Mouse (Mus musculus) kidney, embryonic 14.5 days (tissue): ENCODE measurements around the gene Pkib. TPM values are rescaled to one million over a fixed set of nuclear protein-coding genes. Genes with fewer than 3 reads are reported as not detected.

Experiments
- ATAC-seq: fragments of 200-750 bp; cut with Nextera tagmentation; 2 replicates; pipeline ENCODE4 v1.8.0; 2017; ENCODE audit warnings: moderate number of reproducible peaks, mild to moderate bottlenecking, moderate TSS enrichment, moderate library complexity; ENCODE audit not compliant: low FRiP score, low TSS enrichment
- H3K27ac ChIP-seq: fragments of 300-500 bp; sonication (generic); 2 replicates; pipeline ENCODE4 v1.5.1; 2014; ENCODE audit warnings: low read depth, mild to moderate bottlenecking, low read length, moderate library complexity, mixed read lengths
- H3K27me3 ChIP-seq: fragments of 300-500 bp; sonication (generic); 2 replicates; pipeline ENCODE4 v1.6.1; 2014; ENCODE audit warnings: mild to moderate bottlenecking, low read length; ENCODE audit not compliant: control insufficient read depth, insufficient read depth
- H3K36me3 ChIP-seq: fragments of 300-500 bp; sonication (generic); 2 replicates; pipeline ENCODE4 v1.6.1; 2014; ENCODE audit warnings: low read length, mixed read lengths; ENCODE audit not compliant: control insufficient read depth, insufficient read depth
- H3K4me1 ChIP-seq: fragments of 300-500 bp; sonication (generic); 2 replicates; pipeline ENCODE4 v1.6.1; 2014; ENCODE audit warnings: low read length, mixed read lengths; ENCODE audit not compliant: control insufficient read depth, insufficient read depth
- H3K4me2 ChIP-seq: fragments of 300-500 bp; sonication (generic); replicated peaks from 2 replicates; pipeline ENCODE4 v1.6.1; 2014; ENCODE audit warnings: low read depth, mild to moderate bottlenecking, low read length
- H3K4me3 ChIP-seq: fragments of 300-500 bp; sonication (generic); 2 replicates; pipeline ENCODE4 v1.5.1; 2014; ENCODE audit warnings: mild to moderate bottlenecking, low read length
- H3K9ac ChIP-seq: fragments of 300-500 bp; sonication (generic); 2 replicates; pipeline ENCODE4 v1.6.1; 2014; ENCODE audit warnings: low read depth, mild to moderate bottlenecking, low read length, moderate library complexity
- H3K9me3 ChIP-seq: fragments of 300-500 bp; sonication (generic); 2 replicates; pipeline ENCODE4 v1.6.1; 2016; ENCODE audit warnings: low read length; ENCODE audit not compliant: control insufficient read depth
- WGBS: fragments of 180-500 bp; shearing (Covaris S2); extraction: QIAGEN DNeasy Blood & Tissue Kit; methylation state at CpG from one replicate; pipeline ENCODE4 v1.1.7; 2014; 5-methylcytosine and 5-hydroxymethylcytosine counted together
- polyA plus RNA-seq: library from polyadenylated mRNA; unstranded; fragments of >200 nt; fragmentation: Nextera tagmentation; extraction: Ambion mirVana; gene quantifications from 2 replicates; pipeline ENCODE4 v1.2.1, GENCODE M21; 2014

Pkib gene
- 2.4 and 4.8 TPM in 2 replicates for polyA plus RNA-seq

GRCm38 (mm10) chr10:57631896-57632867 lies at the start of gene Pkib:
Pkib (plus strand) TSS chr10:57631981.
- H3K9me3 ChIP-seq, result peaks cover 4% of the 10 kb centered on the region
- H3K9ac ChIP-seq, result peak within 1 kb of the TSS; percentile 31; the same call in 1 of the 2 replicates
- peak within 1 kb of the TSS; percentile 84 for H3K4me2 ChIP-seq
- no peaks in the 10 kb centered on the region for H3K36me3 ChIP-seq
- H3K4me1 ChIP-seq, result 0 out of 2 replicates have a peak, but pooled peaks cover 3% of the 10 kb centered on the region
- peaks cover 16% of the 10 kb centered on the region for H3K27me3 ChIP-seq
- no peak within 1 kb of the TSS for H3K27ac ChIP-seq
- peak within 1 kb of the TSS; percentile 41 for H3K4me3 ChIP-seq
- WGBS, result 3% methylated on average over 41 of the region's 41 CpGs
- peak; percentile 98 for ATAC-seq

GRCm38 (mm10) chr10:57583927-57584326 lies 47.9 kb upstream of the Pkib start:
- Histone ChIP-seq H3K4me2 (no peak overlapping the region), H3K4me1 (no peaks in the 10 kb centered on the region), H3K27me3 (no peaks in the 10 kb centered on the region), H3K36me3 (no peaks in the 10 kb centered on the region), H3K4me3 (no peak overlapping the region), H3K9ac (no peak overlapping the region), H3K9me3 (no peaks in the 10 kb centered on the region), H3K27ac (no peak overlapping the region)
- ATAC-seq, result no peak
- WGBS, result 34% methylated on average over 1 of the region's 1 CpGs

DNA sequence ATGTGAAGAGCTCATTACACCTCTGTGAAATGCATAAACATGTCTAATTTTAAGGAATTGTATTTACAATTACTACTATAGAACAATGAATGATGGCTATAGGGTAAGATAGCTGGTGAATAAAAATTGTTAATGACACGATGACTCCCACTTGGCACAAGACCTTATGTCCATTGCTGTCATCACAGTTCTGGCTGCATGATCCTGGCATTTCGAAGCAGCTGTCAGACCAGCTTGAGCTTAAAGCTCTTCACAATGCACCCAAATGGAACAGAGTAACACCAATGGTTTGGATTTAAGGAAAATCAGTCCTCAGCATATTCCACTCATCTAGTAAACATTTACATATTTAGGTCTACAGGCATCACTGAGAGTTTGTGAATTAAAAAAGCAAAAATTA lies 37.5 kb upstream of the Pkib start:
- no peak overlapping the region for H3K4me3 ChIP-seq
- no peaks in the 10 kb centered on the region for H3K36me3 ChIP-seq
- no peaks in the 10 kb centered on the region for H3K9me3 ChIP-seq
- H3K9ac ChIP-seq, result no peak overlapping the region
- WGBS, result 85% methylated on average over 2 of the region's 2 CpGs
- ATAC-seq, result no peak
- no peak overlapping the region for H3K27ac ChIP-seq
- H3K4me2 ChIP-seq, result no peak overlapping the region
- no peaks in the 10 kb centered on the region for H3K4me1 ChIP-seq
- H3K27me3 ChIP-seq, result no peaks in the 10 kb centered on the region

DNA sequence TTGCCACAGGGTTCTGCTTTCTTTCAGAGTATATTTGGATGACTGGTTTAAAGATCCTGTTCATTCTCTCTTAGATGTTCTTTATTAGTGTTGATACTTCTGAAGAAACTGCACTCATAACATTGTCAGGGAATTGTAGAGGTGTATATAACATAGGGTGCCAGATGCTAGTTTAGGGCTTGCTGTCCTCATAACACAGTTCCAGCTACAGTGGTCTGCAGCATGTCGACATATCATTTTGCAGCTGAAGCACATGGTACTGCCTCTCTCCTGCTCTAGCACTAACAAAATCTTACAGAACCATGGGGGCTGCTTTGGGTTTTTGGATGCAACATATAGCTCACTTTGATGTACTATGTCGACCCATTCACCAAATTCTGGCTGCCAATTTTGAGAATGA lies 34.6 kb upstream of the Pkib start:
- 73% methylated on average over 2 of the region's 2 CpGs for WGBS
- no peak for ATAC-seq
- H3K27ac ChIP-seq, result no peak overlapping the region

GRCm38 (mm10) chr10:57602951-57603350 lies 28.8 kb upstream of the Pkib start:
- H3K27me3 ChIP-seq, result no peaks in the 10 kb centered on the region
- H3K27ac ChIP-seq, result no peak overlapping the region
- no peak overlapping the region for H3K4me2 ChIP-seq
- 86% methylated on average over 4 of the region's 4 CpGs for WGBS
- no peak for ATAC-seq
- no peak overlapping the region for H3K4me3 ChIP-seq
- no peaks in the 10 kb centered on the region for H3K4me1 ChIP-seq
- no peaks in the 10 kb centered on the region for H3K36me3 ChIP-seq
- no peaks in the 10 kb centered on the region for H3K9me3 ChIP-seq
- H3K9ac ChIP-seq, result no peak overlapping the region

More for the DNA sequence above, 34.6 kb upstream of the Pkib start:
- H3K4me2 ChIP-seq, result no peak overlapping the region
- H3K9ac ChIP-seq, result no peak overlapping the region
- H3K36me3 ChIP-seq, result no peaks in the 10 kb centered on the region
- no peaks in the 10 kb centered on the region for H3K4me1 ChIP-seq
- no peaks in the 10 kb centered on the region for H3K9me3 ChIP-seq
- no peaks in the 10 kb centered on the region for H3K27me3 ChIP-seq
- no peak overlapping the region for H3K4me3 ChIP-seq

DNA sequence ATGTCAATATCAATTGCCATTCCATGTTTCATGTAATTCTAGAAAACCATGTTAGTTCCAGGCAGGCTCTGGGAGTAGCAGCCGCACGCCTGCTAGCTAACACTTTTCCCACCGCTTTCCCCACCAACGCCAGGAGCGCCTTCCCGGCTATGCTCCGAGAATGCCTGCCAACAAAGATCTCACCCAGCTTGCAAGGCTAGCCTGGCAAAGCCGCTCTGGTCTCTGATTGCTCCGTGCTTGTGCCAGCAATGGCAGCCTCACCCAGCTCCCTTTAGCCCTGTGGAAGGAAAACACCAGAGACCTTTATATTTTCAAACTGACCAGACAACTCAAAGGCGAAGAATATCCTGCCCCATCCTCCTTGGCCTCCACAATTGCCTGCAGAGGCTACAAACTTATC lies 8.5 kb upstream of the Pkib start:
- H3K36me3 ChIP-seq, result no peaks in the 10 kb centered on the region
- no peaks in the 10 kb centered on the region for H3K9me3 ChIP-seq
- H3K9ac ChIP-seq, result no peak overlapping the region
- no peak for ATAC-seq
- WGBS, result 91% methylated on average over 10 of the region's 10 CpGs
- no peak overlapping the region for H3K4me2 ChIP-seq
- no peak overlapping the region for H3K4me3 ChIP-seq
- H3K27ac ChIP-seq, result no peak overlapping the region
- no peaks in the 10 kb centered on the region for H3K4me1 ChIP-seq
- no peaks in the 10 kb centered on the region for H3K27me3 ChIP-seq

GRCm38 (mm10) chr10:57627773-57628172 lies 4.0 kb upstream of the Pkib start:
- 0 out of 2 replicates have a peak, but pooled peaks cover 3% of the 10 kb centered on the region for H3K4me1 ChIP-seq
- no peak overlapping the region for H3K27ac ChIP-seq
- ATAC-seq, result no peak
- H3K9ac ChIP-seq, result no peak overlapping the region
- peaks cover 10% of the 10 kb centered on the region for H3K27me3 ChIP-seq
- H3K4me3 ChIP-seq, result no peak overlapping the region
- 85% methylated on average over 2 of the region's 2 CpGs for WGBS
- peaks cover 4% of the 10 kb centered on the region for H3K9me3 ChIP-seq
- H3K4me2 ChIP-seq, result no peak overlapping the region
- H3K36me3 ChIP-seq, result no peaks in the 10 kb centered on the region

- H3K27me3 ChIP-seq, result peaks cover 16% of the 10 kb centered on the region
- H3K4me2 ChIP-seq, result no peak overlapping the region
- no peaks in the 10 kb centered on the region for H3K36me3 ChIP-seq
- H3K4me3 ChIP-seq, result no peak overlapping the region
- 97% methylated on average over 2 of the region's 2 CpGs for WGBS
- no peak for ATAC-seq
- no peak overlapping the region for H3K27ac ChIP-seq
- H3K9me3 ChIP-seq, result peaks cover 4% of the 10 kb centered on the region
- no peak overlapping the region for H3K9ac ChIP-seq
- H3K4me1 ChIP-seq, result 0 out of 2 replicates have a peak, but pooled peaks cover 3% of the 10 kb centered on the region
These were observed 1.2 kb upstream of the Pkib start for GRCm38 (mm10) chr10:57630557-57630956.

DNA sequence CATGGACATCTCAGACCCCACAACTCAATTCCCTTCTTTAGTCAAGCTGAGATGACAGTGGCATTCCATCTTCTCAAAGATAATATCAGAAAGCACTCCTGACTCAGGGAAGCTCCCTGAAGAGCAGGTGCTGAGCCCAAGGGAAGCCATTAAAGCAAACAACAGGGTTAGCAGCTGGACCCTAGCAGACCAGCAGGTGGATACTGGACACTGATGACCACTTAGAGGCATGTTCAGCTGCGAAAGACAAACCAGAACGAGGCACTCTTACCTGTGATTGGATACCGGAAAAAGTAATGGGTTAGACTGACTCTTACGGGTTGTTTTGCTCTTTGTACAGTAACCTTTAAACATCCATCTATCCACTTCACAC lies 1.1 kb downstream of the Pkib start:
- WGBS, result 72% methylated on average over 4 of the region's 4 CpGs
- peaks cover 4% of the 10 kb centered on the region for H3K9me3 ChIP-seq
- peak overlapping the region; percentile 41; the same call in 1 of the 2 replicates for H3K4me3 ChIP-seq
- ATAC-seq, result no peak
- H3K4me1 ChIP-seq, result 0 out of 2 replicates have a peak, but pooled peaks cover 3% of the 10 kb centered on the region
- no peak overlapping the region for H3K27ac ChIP-seq
- H3K27me3 ChIP-seq, result peaks cover 16% of the 10 kb centered on the region
- H3K4me2 ChIP-seq, result peak overlapping the region; percentile 84; the same call in 1 of the 2 replicates
- H3K9ac ChIP-seq, result no peak overlapping the region
- H3K36me3 ChIP-seq, result no peaks in the 10 kb centered on the region
